Mouse (Mus musculus) embryonic facial prominence, embryonic 13.5 days (tissue): Measurements from ENCODE around the gene P2ry14. TPM values are rescaled to one million over a fixed set of nuclear protein-coding genes. Genes with fewer than 3 reads are reported as not detected.

ENCODE experiments used
- ATAC-seq: fragments of 200-750 bp; cut with Nextera tagmentation; 2 replicates; pipeline ENCODE4 v1.8.0; 2017; ENCODE audit warnings: low read depth; ENCODE audit not compliant: insufficient number of reproducible peaks, insufficient read depth, low FRiP score, low TSS enrichment
- H3K27ac ChIP-seq: fragments of 300-500 bp; sonication (generic); 2 replicates; pipeline ENCODE4 v1.5.1; 2015; ENCODE audit warnings: moderate library complexity, mild to moderate bottlenecking, inconsistent platforms
- H3K27me3 ChIP-seq: fragments of 300-500 bp; sonication (generic); 2 replicates; pipeline ENCODE4 v1.6.1; 2015; ENCODE audit warnings: mild to moderate bottlenecking, inconsistent platforms
- H3K36me3 ChIP-seq: fragments of 300-500 bp; sonication (generic); 2 replicates; pipeline ENCODE4 v1.6.1; 2015; ENCODE audit warnings: mild to moderate bottlenecking, inconsistent platforms
- H3K4me1 ChIP-seq: fragments of 300-500 bp; sonication (generic); 2 replicates; pipeline ENCODE4 v1.6.1; 2015; ENCODE audit warnings: inconsistent platforms
- H3K4me2 ChIP-seq: fragments of 300-500 bp; sonication (generic); 2 replicates; pipeline ENCODE4 v1.6.1; 2015; ENCODE audit warnings: moderate library complexity, mild to moderate bottlenecking, inconsistent platforms
- H3K4me3 ChIP-seq: fragments of 300-500 bp; sonication (generic); 2 replicates; pipeline ENCODE4 v1.5.1; 2015; ENCODE audit warnings: mild to moderate bottlenecking, inconsistent platforms
- H3K9ac ChIP-seq: fragments of 300-500 bp; sonication (generic); 2 replicates; pipeline ENCODE4 v1.6.1; 2015; ENCODE audit warnings: mild to moderate bottlenecking, inconsistent platforms
- H3K9me3 ChIP-seq: fragments of 300-500 bp; sonication (generic); 2 replicates; pipeline ENCODE4 v1.6.1; 2016; ENCODE audit warnings: inconsistent platforms
- WGBS: fragments of 180-500 bp; shearing (Covaris S2); methylation state at CpG from one replicate; pipeline ENCODE4 v1.1.7; 2015; ENCODE audit warnings: mixed read lengths; 5-methylcytosine and 5-hydroxymethylcytosine counted together
- polyA plus RNA-seq: library from polyadenylated mRNA; unstranded; fragments of >200 nt; fragmentation: Nextera tagmentation; extraction: Ambion mirVana; gene quantifications from 2 replicates; pipeline ENCODE4 v1.2.1, GENCODE M21; 2015

P2ry14 gene
- polyA plus RNA-seq, 1 experiment from 2014 or later, result 2.1 TPM

- Histone ChIP-seq H3K4me1 (peaks cover 8% of the 10 kb centered on the region), H3K36me3 (no peaks in the 10 kb centered on the region), H3K4me2 (no peak overlapping the region), H3K9ac (no peak overlapping the region), H3K9me3 (no peaks in the 10 kb centered on the region), H3K27ac (no peak overlapping the region), H3K27me3 (no peaks in the 10 kb centered on the region), H3K4me3 (no peak overlapping the region)
- 51% methylated on average over 8 of the region's 8 CpGs for WGBS
- no peak for ATAC-seq
Observed at GRCm38 (mm10) chr3:59066558-59067294, 86.7 kb downstream of the P2ry14 start.

GRCm38 (mm10) chr3:59065937-59066336 is 87.5 kb downstream of the P2ry14 start:
- ATAC-seq, result no peak
- 86% methylated on average over 3 of the region's 3 CpGs for WGBS

More at GRCm38 (mm10) chr3:59065937-59066336, 87.5 kb downstream of the P2ry14 start:
- H3K4me3 ChIP-seq, result no peak overlapping the region
- no peak overlapping the region for H3K27ac ChIP-seq
- H3K9ac ChIP-seq, result no peak overlapping the region
- no peaks in the 10 kb centered on the region for H3K36me3 ChIP-seq
- no peaks in the 10 kb centered on the region for H3K9me3 ChIP-seq
- H3K4me2 ChIP-seq, result no peak overlapping the region
- H3K27me3 ChIP-seq, result no peaks in the 10 kb centered on the region
- peaks cover 8% of the 10 kb centered on the region for H3K4me1 ChIP-seq

Other genes starting within 250 kb of the P2ry14 start
- 2.9 and 3.9 TPM in 2 replicates for gene Med12l, start 147.8 kb downstream of the P2ry14 start, polyA plus RNA-seq
- gene Gpr171, start 51.8 kb downstream of the P2ry14 start, polyA plus RNA-seq, result 1.7 and 2.4 TPM in 2 replicates
- 2.6 and 3.5 TPM in 2 replicates for gene Gpr87, start 41.5 kb upstream of the P2ry14 start, polyA plus RNA-seq
- gene P2ry13, start 57.3 kb upstream of the P2ry14 start, polyA plus RNA-seq, result 1.0 and 1.2 TPM in 2 replicates
- 1.5 and 1.9 TPM in 2 replicates for gene P2ry12, start 109.3 kb upstream of the P2ry14 start, polyA plus RNA-seq
- 26.8 and 28.3 TPM in 2 replicates for gene Igsf10, start 190.8 kb upstream of the P2ry14 start, polyA plus RNA-seq